Mouse (Mus musculus) neutrophil, adult 5-6 weeks (primary cell): ENCODE data around the gene Zfp57. TPM values are rescaled to one million over a fixed set of nuclear protein-coding genes. Genes with fewer than 3 reads are reported as not detected.
"Not testable (repeated sequence)": the region's sequence is repeated elsewhere in the genome, so short reads cannot be mapped to it uniquely, and the experiment has no call there.

Source experiments
- ATAC-seq: fragments of 151-379, 151-347 bp; 2 replicates; pipeline ENCODE4 v1.8.0; 2017; ENCODE audit warnings: mild to moderate bottlenecking, moderate TSS enrichment; ENCODE audit not compliant: insufficient number of reproducible peaks, poor library complexity, low FRiP score, severe bottlenecking; ENCODE audit errors: extremely low read depth
- total RNA-seq: library from RNA; stranded (forward); fragments of 200-1000 nt; gene quantifications from 2 replicates; pipeline ENCODE4 v1.2.3, GENCODE M21; 2017

Zfp57 gene
- total RNA-seq, 1 experiment from 2014 or later, result not detected

DNA sequence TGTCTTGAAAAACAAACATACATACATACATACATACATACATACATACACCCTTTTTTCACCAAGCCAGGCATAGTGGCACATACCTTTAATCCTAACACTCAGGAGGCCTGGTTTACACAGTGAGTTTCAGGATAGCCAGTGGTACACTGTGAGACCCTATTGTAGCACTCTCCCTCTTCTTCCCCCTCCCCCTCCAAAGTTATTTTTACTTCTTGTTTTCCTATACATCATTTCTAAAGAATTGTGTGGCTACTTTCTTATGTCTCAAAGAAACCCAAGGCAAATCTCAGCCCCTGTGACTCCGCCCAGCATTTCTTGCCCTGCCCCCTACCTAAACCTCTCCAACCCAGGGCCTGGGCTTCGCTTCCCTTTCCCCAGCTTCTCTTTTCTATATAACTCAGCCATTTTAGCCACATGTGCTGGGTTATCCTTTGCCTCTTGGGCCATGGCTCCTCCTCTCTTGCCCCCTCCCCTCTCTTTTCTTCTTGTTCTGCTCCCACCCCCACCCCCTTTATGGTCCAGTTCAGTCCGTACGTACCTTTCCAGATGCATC is 7.1 kb upstream of the Zfp57 start:
- ATAC-seq, result no peak

DNA sequence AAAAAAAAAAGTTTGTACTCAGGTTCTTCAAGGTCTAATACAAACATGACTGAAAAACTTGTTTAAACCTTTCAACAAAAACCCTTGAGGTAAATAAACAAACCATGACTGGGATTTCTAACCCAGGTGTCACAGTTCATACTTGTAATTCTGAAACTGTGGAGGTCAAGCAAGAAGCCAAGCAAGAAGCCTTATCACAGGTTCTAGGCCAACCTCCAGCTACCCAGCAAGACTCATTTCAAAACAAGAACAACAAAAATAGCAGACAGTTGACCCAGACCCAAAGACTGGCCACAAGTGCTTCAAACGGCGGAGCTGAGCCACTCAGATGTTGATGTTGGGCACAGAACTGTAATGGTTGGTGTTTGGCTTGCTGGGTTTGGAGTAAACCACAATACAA is 6.4 kb upstream of the Zfp57 start:
- ATAC-seq, result no peak

DNA sequence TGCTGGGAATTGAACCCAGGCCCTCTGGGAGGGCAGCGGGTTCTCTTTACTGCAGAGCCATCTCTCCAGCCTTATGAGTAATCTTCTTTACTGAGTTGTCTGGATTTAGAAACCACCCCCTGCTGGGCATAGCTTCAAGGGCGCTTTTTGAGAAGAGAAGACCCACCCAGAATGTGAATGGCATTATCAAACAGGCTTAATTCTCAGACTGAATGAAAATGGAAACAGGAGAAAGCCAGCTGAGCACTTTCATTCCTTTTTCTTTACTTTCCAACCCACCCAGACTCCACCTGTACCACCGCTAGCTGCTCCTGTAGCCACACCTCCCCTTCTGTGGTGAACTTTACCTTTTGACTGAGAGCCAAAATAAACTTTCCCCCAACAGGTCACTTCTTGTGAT is 5.5 kb upstream of the Zfp57 start:
- ATAC-seq, result no peak

DNA sequence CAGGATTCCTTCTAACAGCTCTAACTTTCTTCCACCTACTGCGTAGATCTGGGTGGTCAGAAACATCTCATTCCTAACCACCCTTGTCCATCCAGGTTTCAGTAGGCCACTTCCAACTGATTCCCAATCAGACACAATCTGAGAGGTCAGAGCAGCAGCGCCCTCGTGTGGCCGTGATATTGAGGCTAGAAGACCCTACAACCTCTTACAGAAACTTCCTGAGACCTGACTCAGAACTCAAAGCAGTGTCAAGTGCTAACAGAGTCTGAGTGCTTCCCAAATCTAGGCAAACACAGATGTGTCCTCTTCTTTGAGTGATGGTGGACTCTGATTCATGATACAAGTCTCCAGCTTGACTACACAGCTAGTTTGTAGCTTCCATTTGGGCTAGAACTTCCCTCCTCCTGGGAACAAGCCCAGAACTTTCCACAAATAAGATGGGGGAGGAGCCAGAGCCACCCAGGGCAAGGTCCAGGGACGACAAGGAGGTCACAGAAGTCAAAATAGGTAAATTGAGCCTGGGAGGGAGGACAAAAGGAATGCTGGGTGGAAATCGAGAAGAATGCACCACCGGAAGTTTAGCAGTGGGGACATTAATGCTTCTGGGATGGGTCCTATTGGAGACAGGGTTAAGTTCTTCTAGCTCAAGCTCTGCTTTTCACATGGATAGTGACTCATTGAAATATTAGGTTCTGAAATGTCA is 3.8 kb upstream of the Zfp57 start:
- peak; percentile 9; the same call in 1 of the 2 replicates for ATAC-seq

DNA sequence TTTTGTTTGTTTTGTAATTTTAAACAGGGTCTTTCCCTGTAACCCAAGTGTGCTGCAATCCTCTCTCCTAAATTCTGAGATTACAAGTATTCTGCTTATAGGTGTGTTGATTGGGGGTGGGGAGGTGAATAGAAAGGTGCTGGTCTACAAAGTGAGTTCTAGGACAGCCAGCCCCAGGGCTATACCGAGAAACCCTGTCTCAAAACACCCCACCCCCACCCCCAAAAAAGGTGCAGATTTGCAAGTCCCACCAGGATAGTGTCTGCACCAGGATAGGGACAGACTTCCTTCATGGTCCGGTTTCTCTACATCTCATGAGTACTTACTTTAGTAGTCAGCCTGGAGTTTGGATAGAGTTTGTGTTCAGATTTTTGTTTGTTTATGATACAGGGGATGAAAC is 2.5 kb upstream of the Zfp57 start:
- ATAC-seq, result no peak

DNA sequence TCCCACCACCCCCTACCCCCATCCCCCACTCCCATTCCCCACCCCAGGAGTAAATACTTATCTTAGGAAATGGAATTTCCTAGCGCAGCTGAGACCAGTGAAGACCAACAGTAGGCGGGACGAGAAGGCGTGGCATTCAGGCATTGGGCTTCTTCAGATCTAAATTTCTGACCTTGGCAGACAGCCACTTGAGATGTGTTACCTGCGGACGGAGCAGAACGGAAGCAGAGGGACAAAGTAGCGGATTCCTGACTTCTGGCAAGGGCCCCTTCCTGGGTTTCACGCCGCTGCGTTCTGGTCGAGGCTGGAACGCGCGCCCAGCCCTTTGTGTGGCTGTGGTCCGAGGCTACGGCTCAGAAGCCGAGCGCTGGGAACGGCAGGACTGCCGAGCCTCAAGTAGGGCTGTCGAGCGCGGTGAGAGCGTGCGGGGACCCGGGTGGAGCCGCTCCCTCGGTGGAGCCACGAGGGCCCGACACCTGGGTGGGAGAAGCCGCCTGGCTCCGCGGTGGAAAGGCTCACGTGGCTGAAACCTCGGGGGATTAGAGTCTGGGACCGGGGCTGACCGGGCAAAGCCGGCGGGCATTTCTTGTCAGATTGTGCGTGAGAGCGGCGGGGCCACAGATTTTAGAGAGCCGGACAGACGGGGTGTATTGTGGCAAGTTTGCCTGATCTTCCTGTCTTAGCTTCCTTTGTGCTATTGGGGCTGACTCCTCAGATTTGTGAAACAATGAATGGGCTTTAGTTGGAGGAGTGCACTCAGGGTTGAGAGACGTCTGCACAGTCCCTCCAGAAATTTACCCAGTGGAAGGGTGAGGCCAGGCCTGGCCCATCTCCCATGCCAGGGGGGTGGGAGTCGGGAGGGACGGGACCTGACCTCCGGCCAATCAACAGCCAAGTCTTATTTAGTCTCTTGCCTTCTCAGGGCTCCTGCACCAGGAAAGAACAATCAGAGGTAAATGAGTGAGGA is 1.7 kb downstream of the Zfp57 start:
- no peak for ATAC-seq

DNA sequence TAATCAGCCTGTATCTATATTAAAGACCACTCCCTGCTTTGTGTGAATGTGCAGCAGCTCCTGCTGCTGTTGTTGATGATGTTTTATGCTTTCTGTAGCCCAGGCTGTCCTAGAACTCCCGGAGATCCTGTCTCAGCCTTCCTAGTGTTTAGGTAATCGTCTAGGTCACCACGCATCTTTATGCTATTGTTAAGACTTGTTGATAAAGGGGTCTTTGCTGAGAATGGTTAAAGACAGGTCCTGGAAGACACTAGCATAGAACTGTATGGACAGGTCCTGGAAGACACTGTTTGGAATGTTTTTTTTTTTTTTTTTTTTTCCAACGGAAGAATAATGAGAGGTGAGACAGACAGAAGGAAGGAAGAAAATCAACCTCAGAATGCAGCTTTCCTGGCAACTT is 2.4 kb downstream of the Zfp57 start:
- no peak for ATAC-seq

DNA sequence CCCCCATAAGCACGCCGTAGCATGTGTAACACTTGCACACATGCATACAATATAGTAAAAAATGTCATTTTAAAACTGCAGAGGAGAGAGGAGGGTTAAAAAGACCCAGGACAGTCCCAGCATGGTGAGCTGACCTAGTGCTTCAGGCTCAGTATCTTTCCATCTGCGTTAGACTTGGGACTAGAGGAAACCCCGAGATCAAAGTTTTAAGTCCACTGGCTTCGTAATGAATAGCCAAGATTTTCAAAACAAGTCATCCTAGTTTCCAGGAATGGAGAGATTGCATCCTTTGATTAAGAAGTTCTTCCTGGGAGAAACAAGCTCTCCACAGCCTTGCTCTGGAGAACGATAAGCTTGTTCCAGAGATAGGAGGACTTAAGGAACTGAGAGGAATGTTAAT is 7.2 kb downstream of the Zfp57 start:
- no peak for ATAC-seq

DNA sequence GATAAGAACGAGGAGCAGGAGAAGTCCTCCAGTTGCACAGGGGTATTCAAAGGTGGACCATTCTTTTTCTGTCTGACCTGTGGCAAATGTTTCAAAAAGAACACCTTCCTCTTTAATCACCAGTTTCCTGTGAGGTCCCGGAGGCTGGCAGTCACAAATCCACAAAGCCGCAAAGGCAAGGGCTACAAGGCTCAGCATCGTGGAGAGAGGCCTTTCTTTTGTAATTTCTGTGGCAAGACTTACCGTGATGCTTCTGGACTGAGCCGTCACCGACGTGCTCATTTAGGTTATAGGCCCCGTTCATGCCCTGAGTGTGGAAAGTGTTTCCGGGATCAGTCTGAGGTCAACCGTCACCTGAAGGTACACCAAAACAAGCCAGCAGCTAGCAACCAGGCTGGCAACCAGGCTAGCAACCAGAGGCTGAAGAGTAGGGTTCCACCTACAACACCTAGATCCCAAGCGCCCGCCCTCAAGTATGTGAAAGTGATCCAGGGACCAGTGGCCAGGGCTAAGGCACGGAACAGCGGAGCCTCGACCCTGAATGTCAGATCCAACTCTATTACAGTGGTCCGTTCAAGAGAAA is 8.6 kb downstream of the Zfp57 start:
- ATAC-seq, result no peak

DNA sequence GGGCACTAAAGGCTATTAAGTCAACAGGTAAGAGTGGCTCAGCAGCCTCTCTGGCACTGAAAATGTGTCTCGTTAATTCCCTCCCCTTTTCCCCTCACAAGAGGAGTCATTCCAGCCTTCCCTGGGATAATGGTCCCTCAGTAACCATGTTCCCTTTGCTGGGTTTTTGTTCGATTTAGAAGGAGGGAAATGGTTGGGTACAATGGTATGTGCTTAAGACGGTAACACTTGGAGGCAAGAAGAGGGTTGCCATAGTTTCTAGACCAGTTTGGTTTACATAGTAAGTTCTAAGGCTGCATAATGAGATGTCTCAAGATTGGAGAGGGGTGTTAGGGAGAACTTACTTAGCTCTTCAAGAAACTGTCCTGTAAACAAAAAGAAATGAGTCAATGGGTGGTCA is 10.8 kb downstream of the Zfp57 start:
- ATAC-seq, result no peak

DNA sequence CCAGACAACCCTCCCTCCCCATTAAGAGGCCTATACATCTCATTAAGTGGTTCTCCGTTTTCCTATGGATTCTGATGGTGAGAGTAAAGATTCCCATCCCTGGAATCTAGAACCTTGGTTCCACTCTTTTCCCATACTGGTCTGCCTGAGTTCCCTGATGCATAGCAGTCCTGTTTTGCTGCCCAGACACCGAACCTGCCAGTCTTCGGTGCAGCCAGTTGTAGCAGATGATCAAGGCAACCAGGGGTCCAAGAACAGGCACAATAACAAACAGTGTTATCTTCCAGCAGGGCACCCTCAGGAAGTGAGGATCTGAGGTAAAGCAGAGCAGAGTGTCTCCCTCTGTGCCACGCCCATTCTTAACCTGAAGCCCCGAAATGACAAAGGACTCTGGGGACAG is 11.2 kb downstream of the Zfp57 start:
- ATAC-seq, result no peak

DNA sequence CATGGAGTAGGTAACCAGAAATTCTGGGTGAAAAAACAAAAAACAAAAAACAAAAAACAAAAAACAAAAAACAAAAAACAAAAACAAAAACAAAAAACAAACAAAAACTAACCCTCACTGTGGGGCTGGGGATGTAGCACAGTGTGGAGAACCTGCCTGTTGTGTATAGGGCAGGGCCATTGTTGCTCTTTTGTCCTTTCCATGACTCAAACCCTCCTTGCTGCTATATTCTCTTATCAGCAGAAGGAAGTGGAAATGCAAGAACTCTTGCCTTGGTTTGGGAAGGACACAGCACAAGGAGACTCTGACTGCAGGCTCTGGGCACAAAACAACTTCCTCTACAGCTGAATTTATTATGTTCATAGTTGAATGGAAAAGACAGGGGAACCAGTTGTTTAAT is 15.4 kb downstream of the Zfp57 start:
- no peak for ATAC-seq

DNA sequence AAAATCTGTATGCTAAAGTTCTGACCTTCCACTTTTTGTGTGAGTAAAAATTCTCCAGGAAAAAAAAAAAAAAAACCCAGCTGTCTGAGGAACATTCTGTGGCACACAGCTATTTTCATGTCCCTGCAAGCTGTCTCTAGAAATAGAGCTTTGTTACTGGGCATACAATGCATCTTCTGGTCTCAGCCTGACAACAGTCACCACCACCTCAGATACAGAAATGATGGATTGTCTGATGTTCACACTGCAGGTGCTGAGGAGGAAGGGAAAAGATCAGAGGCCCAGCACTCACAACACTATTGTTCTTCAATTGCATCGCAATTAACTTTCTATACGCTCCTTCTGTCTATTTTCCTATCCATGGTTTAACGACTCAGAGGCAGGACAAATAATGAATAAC is 17.4 kb downstream of the Zfp57 start:
- no peak for ATAC-seq

DNA sequence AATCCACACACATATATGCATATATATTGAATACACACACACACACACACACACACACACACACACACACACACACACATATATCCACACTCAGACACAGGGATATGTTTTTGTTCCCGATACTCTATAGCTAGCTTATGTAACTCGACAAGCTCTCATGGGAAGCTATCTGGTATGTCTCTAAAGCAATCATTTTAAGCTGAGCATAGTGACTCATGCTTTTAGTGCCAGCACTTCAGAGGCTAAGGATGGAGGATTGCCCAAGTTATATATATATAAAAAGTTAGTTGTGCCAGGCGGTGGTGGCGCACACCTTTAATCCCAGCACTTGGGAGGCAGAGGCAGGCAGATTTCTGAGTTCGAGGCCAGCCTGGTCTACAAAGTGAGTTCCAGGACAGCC is 18.3 kb downstream of the Zfp57 start:
- ATAC-seq, result not testable (repeated sequence)

DNA sequence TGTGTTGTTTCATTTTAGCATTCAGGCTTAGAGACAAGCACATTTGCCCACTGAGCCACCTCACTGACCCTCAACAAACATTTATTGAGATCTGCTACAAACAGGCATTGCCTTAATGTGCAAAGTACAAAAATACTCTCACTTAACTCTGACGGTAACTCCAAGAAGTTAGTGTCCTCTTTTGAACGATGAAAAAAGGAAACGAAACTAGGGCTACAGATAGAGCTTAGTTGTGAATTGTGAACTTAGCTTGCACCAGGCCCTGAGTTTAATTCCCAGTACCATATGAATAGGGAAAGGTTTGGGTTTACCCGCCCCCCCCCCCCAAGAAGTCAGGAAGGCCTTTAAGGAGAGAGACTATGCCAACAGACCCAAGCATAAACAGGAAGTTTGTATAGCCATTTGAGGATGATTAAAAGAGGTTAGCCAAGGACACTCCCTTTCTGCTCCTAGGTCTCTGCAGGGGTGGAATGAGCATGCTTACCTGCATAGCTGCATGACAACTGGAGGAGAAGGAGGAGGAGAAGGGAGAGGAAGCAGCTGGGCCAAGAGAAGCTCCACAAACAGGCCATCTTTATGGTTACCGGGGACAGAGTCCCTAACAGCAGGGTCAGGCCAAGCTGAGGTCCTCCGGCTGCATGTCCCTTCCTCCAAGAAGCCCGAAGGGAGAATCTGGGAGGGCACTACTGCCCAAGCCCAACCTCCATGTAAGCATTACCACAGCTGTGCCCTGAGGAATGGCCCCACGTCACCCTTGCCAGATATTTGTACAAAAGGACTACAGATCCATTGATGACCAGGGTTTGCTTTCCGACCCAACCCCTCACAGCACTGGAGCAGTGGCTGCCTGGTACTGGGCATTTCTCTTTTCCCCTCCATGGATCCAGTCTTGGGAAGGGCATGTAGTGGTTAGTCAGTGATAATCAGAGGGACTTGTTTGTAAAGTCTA is 21.9 kb downstream of the Zfp57 start, which contains the start of gene Mog:
Gene Mog (minus strand): TSS at position 771 of the 949 bp plus-strand sequence.
- ATAC-seq, result 0 out of 2 replicates have a peak, but pooled peaks have one; percentile 19

DNA sequence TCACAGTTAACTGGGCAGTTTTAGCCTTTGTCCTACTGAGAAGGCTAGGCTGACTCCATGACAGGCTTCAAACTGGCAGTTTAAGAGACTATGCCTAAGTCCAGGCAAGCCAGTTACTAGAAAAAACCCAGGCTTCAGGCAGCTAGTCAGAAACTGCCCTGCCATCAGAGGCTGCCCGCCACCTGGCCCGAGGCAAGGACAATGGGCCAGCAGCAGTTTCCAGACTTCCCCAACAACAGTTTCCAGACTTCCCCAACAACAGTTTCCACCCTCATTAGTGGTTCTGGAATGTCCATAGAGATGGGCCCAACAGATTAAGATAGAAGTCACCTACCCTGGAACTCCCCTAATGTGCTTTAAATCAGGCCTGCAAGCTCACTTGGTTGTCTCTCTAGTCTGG is 25.5 kb downstream of the Zfp57 start:
- no peak for ATAC-seq

DNA sequence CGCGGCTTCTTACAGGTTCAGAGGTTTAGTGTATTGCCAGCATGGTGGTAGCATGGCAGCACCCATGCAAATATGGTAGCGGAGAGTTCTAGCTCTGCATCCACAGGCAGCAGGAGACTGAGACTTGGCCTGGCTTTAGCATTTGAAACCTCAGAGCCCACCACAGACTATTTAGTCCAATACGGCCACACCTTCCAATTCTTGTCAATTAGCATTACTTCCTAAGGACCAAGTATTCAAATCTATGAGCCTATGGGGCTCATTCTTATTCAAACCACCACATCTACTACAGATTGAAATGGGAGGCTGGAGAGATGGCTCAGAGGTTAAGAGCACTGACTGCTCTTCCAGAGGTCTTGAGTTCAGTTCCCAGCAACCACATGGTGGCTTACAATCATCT is 26.5 kb downstream of the Zfp57 start:
- no peak for ATAC-seq

DNA sequence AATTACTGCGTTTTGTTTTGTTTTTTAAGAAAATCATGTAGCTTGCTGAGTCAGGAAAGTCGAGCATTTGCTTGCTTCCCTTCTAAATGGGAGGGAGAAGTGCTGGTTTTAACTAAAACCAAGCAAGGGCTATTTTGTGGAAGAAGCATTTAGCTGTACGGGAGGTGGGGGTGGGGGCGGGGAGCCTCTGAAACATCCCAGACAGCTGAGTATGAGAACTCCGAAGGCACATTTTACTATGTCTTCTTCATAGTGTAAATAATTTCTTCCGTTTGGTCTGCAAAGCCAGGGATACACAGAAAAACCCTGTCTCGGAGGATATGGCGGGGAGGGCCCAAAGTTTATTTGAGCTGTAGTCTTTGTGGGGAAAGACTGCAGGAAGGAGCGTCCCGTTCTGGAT is 27.2 kb downstream of the Zfp57 start:
- no peak for ATAC-seq
